Mouse (Mus musculus) liver, adult 2 months (tissue): Measurements from ENCODE around the gene Scmh1.

Source experiments
- CTCF ChIP-seq: fragments of 200-500 bp; IDR thresholded peaks from 2 replicates; pipeline ENCODE4 v1.5.1; 2011; ENCODE audit warnings: low read depth, low read length, control low read depth
- POLR2A ChIP-seq: fragments of 200-500 bp; IDR thresholded peaks from 2 replicates; pipeline ENCODE4 v1.6.1; 2011; ENCODE audit warnings: low read length, control low read depth; ENCODE audit not compliant: insufficient read depth; ENCODE audit errors: extremely low read depth

GRCm38 (mm10) chr4:120569486-120570437, 164.7 kb downstream of the Scmh1 start, which contains the start of gene Ctps:
- TF ChIP-seq CTCF (no peak), POLR2A (peak; percentile 70)
